29 mouse cellular contexts compared by ENCODE assay signal in genomic region chr5:116012503-116012902, GRCm38 (mm10). TPM values are rescaled to one million over a fixed set of nuclear protein-coding genes. Genes with fewer than 3 reads are reported as not detected.
DNase-seq lines count a peak whose midpoint lies in the region; ATAC-seq lines count a peak whose summit lies in the region.
"Had no signal": no experiment of that assay in that cellular context is flagged by ENCODE, and none has a peak within 500 bp of the region (broad histone marks: within the 10 kb centered on the region; RNA-seq: fewer than 3 reads in every experiment).

No protein-coding gene starts in this region.

- H3K4me3 ChIP-seq in intestine, embryonic 16.5 days (ENCODE audit: low read length): no peak overlapping the region
- no peak overlapping the region for H3K4me3 ChIP-seq in intestine, embryonic 15.5 days (replicated peaks)
- H3K4me3 ChIP-seq in midbrain, embryonic 11.5 days (ENCODE audit: low read depth, low read length): no peak overlapping the region
- H3K4me3 ChIP-seq in midbrain, embryonic 13.5 days (replicated peaks): no peak overlapping the region
- H3K4me3 ChIP-seq: embryonic facial prominence, embryonic 12.5 days; embryonic facial prominence, embryonic 15.5 days; heart, embryonic 12.5 days; heart, embryonic 15.5 days had no signal

- no peak for ATAC-seq in intestine, embryonic 16.5 days
- no peak for ATAC-seq in intestine, embryonic 15.5 days
- no peak for ATAC-seq in midbrain, embryonic 11.5 days (ENCODE audit: low FRiP score)
- ATAC-seq in midbrain, embryonic 13.5 days: no peak
- ATAC-seq in granulocyte monocyte progenitor cell, adult 5-6 weeks (replicated peaks; ENCODE audit: poor library complexity, severe bottlenecking): peak; percentile 73
- no peak for ATAC-seq in cerebellum, adult (ENCODE audit: insufficient number of reproducible peaks, low FRiP score, low TSS enrichment)
- ATAC-seq: forebrain, embryonic 14.5 days; forebrain, postnatal 0 days; hindbrain, postnatal 0 days; inflammation-experienced regulatory T-cells, adult 6 months; Patski had no signal

- H3K27ac ChIP-seq in intestine, embryonic 16.5 days (ENCODE audit: low read length): 0 out of 2 replicates have a peak overlapping the region, but pooled peaks have one; percentile 60
- H3K27ac ChIP-seq in intestine, embryonic 15.5 days: no peak overlapping the region
- H3K27ac ChIP-seq in midbrain, embryonic 11.5 days (ENCODE audit: low read depth, low read length): no peak overlapping the region
- no peak overlapping the region for H3K27ac ChIP-seq in midbrain, embryonic 13.5 days
- H3K27ac ChIP-seq: embryonic facial prominence, embryonic 12.5 days; embryonic facial prominence, embryonic 15.5 days; heart, embryonic 15.5 days; hindbrain, embryonic 14.5 days; hindbrain, postnatal 0 days had no signal

- no peaks in the 10 kb centered on the region for H3K27me3 ChIP-seq in intestine, embryonic 16.5 days (replicated peaks; ENCODE audit: control insufficient read depth, insufficient read depth, low read length)
- no peaks in the 10 kb centered on the region for H3K27me3 ChIP-seq in intestine, embryonic 15.5 days (replicated peaks)
- no peaks in the 10 kb centered on the region for H3K27me3 ChIP-seq in midbrain, embryonic 11.5 days (ENCODE audit: control insufficient read depth, insufficient read depth, low read length)
- no peaks in the 10 kb centered on the region for H3K27me3 ChIP-seq in midbrain, embryonic 13.5 days
- H3K27me3 ChIP-seq: embryonic facial prominence, embryonic 12.5 days; embryonic facial prominence, embryonic 15.5 days; heart, embryonic 12.5 days; heart, embryonic 15.5 days; Patski had no signal

- H3K9ac ChIP-seq in intestine, embryonic 16.5 days (ENCODE audit: low read depth, low read length): no peak overlapping the region
- no peak overlapping the region for H3K9ac ChIP-seq in intestine, embryonic 15.5 days
- no peak overlapping the region for H3K9ac ChIP-seq in midbrain, embryonic 11.5 days (ENCODE audit: low read length)
- no peak overlapping the region for H3K9ac ChIP-seq in midbrain, embryonic 13.5 days (replicated peaks)
- H3K9ac ChIP-seq: embryonic facial prominence, embryonic 12.5 days; embryonic facial prominence, embryonic 15.5 days; forebrain, postnatal 0 days; heart, embryonic 12.5 days; heart, embryonic 15.5 days; hindbrain, embryonic 14.5 days had no signal

- H3K9me3 ChIP-seq in intestine, embryonic 16.5 days (ENCODE audit: control insufficient read depth, low read length): no peaks in the 10 kb centered on the region
- H3K9me3 ChIP-seq in intestine, embryonic 15.5 days: no peaks in the 10 kb centered on the region
- H3K9me3 ChIP-seq in midbrain, embryonic 11.5 days (ENCODE audit: control insufficient read depth, low read length): no peaks in the 10 kb centered on the region
- H3K9me3 ChIP-seq in midbrain, embryonic 13.5 days: no peaks in the 10 kb centered on the region
- H3K9me3 ChIP-seq: embryonic facial prominence, embryonic 12.5 days; embryonic facial prominence, embryonic 15.5 days; G1E; heart, embryonic 12.5 days; heart, embryonic 15.5 days had no signal

- peak; percentile 33 for DNase-seq in midbrain, embryonic 11.5 days (ENCODE audit: low spot score, missing footprints)
- DNase-seq in layer of hippocampus, postnatal 36 days: no peak
- DNase-seq: adrenal gland, postnatal 10 days; adrenal gland, postnatal 36 days; cerebellum, adult 11 months; cerebellum, adult 2 months; cerebellum, adult 9-11 months; cerebellum, postnatal 25 days; forebrain, postnatal 0 days; gastrocnemius, postnatal 10 days; gastrocnemius, postnatal 36 days; heart, adult 18-20 months; heart, postnatal 10 days; heart, postnatal 4 days had no signal

- WGBS in intestine, embryonic 16.5 days: 88% methylated on average over 7 of the region's 7 CpGs
- 84% methylated on average over 7 of the region's 7 CpGs for WGBS in intestine, embryonic 15.5 days
- 95% methylated on average over 7 of the region's 7 CpGs for WGBS in midbrain, embryonic 11.5 days
- 93% methylated on average over 7 of the region's 7 CpGs for WGBS in midbrain, embryonic 13.5 days

- no peak overlapping the region for H3K4me2 ChIP-seq in intestine, embryonic 16.5 days (ENCODE audit: low read depth, low read length)
- H3K4me2 ChIP-seq in intestine, embryonic 15.5 days (replicated peaks): no peak overlapping the region
- H3K4me2 ChIP-seq in midbrain, embryonic 11.5 days: no peak overlapping the region
- no peak overlapping the region for H3K4me2 ChIP-seq in midbrain, embryonic 13.5 days (replicated peaks)
- H3K4me2 ChIP-seq: embryonic facial prominence, embryonic 12.5 days; embryonic facial prominence, embryonic 15.5 days; heart, embryonic 12.5 days; heart, embryonic 15.5 days; hindbrain, embryonic 14.5 days had no signal

- H3K36me3 ChIP-seq in intestine, embryonic 16.5 days (ENCODE audit: control insufficient read depth, insufficient read depth, low read length): peaks cover 27% of the 10 kb centered on the region
- peaks cover 26% of the 10 kb centered on the region for H3K36me3 ChIP-seq in intestine, embryonic 15.5 days
- peaks cover 33% of the 10 kb centered on the region for H3K36me3 ChIP-seq in midbrain, embryonic 11.5 days (ENCODE audit: control insufficient read depth, insufficient read depth, low read length)
- peaks cover 51% of the 10 kb centered on the region for H3K36me3 ChIP-seq in midbrain, embryonic 13.5 days

- no peaks in the 10 kb centered on the region; the same call in none of the 2 replicates for H3K4me1 ChIP-seq in intestine, embryonic 16.5 days (ENCODE audit: control insufficient read depth, insufficient read depth, low read length)
- H3K4me1 ChIP-seq in intestine, embryonic 15.5 days (replicated peaks): 0 out of 2 replicates have a peak, but pooled peaks cover 4% of the 10 kb centered on the region
- H3K4me1 ChIP-seq in midbrain, embryonic 11.5 days (ENCODE audit: control insufficient read depth, insufficient read depth, low read length): no peaks in the 10 kb centered on the region
- no peaks in the 10 kb centered on the region for H3K4me1 ChIP-seq in midbrain, embryonic 13.5 days (replicated peaks)
- H3K4me1 ChIP-seq: embryonic facial prominence, embryonic 12.5 days; embryonic facial prominence, embryonic 15.5 days; heart, embryonic 12.5 days; heart, embryonic 15.5 days had no signal

RNA-seq across cellular contexts. Expression of gene Prkab1, which starts 11.8 kb away (rescaled TPM):
- 74.8 and 83.1 TPM in 2 replicates for polyA plus RNA-seq in intestine, embryonic 16.5 days (2015; fragmentation: Nextera tagmentation; extraction: Ambion mirVana)
- 68.4 and 69.9 TPM in 2 replicates for polyA plus RNA-seq in intestine, embryonic 15.5 days (2015; fragmentation: Nextera tagmentation; extraction: Ambion mirVana)
- 48.4 and 55.4 TPM in 2 replicates for polyA plus RNA-seq in midbrain, embryonic 11.5 days (2014; fragmentation: Nextera tagmentation; extraction: Ambion mirVana)
- 54.7 and 55.5 TPM in 2 replicates for polyA plus RNA-seq in midbrain, embryonic 13.5 days (2015; fragmentation: Nextera tagmentation; extraction: Ambion mirVana)
- 47.5 and 48.3 TPM in 2 replicates for total RNA-seq in granulocyte monocyte progenitor cell, adult 5-6 weeks (2014; fragmentation: Nextera tagmentation)
- 17.2 and 20.8 TPM in 2 replicates for total RNA-seq in granulocyte monocyte progenitor cell, adult 5-6 weeks (2017)
- 10 to 100 TPM; 16.4 to 17.5 TPM for total RNA-seq in layer of hippocampus, postnatal 36 days (2021)
